Mouse (Mus musculus) spleen, adult 2 months (tissue): ENCODE data around the gene Apaf1. TPM values are rescaled to one million over a fixed set of nuclear protein-coding genes. Genes with fewer than 3 reads are reported as not detected.

Experiments
- DNase-seq, 2 experiments: peaks; one replicate each; pipeline versions ENCODE4 v3.0.0 to v3.0.0-alpha.2; 2012 to 2021; ENCODE audit warnings: low spot score in 2 of 2, low read depth in 1 of 2
- H3K27ac ChIP-seq: fragments of 200-500 bp; 2 replicates; pipeline ENCODE4 v1.5.1; 2012; ENCODE audit warnings: low read length, inconsistent platforms; ENCODE audit not compliant: insufficient read depth
- H3K27me3 ChIP-seq: fragments of 200-500 bp; 2 replicates; pipeline ENCODE4 v1.6.1; 2012; ENCODE audit warnings: mild to moderate bottlenecking, moderate library complexity, low read length, inconsistent platforms; ENCODE audit not compliant: control insufficient read depth, insufficient read depth
- H3K36me3 ChIP-seq: fragments of 200-500 bp; 2 replicates; pipeline ENCODE4 v1.6.1; 2012; ENCODE audit warnings: mild to moderate bottlenecking, low read length, inconsistent platforms; ENCODE audit not compliant: control insufficient read depth, insufficient read depth
- H3K4me1 ChIP-seq: fragments of 200-500 bp; 2 replicates; pipeline ENCODE4 v1.6.1; 2011; ENCODE audit warnings: inconsistent platforms; ENCODE audit not compliant: control insufficient read depth, insufficient read depth, insufficient read length
- H3K4me3 ChIP-seq: fragments of 200-500 bp; 2 replicates; pipeline ENCODE4 v1.5.1; 2011; ENCODE audit warnings: mild to moderate bottlenecking, inconsistent platforms; ENCODE audit not compliant: insufficient read depth, insufficient read length; ENCODE audit errors: extremely low read depth
- CTCF ChIP-seq: fragments of 200-500 bp; IDR thresholded peaks from 2 replicates; pipeline ENCODE4 v1.5.1; 2011; ENCODE audit warnings: mild to moderate bottlenecking, inconsistent platforms; ENCODE audit not compliant: insufficient read depth, insufficient read length, insufficient replicate concordance; ENCODE audit errors: extremely low read depth
- POLR2A ChIP-seq: fragments of 200-500 bp; IDR thresholded peaks from 2 replicates; pipeline ENCODE4 v1.6.1; 2011; ENCODE audit warnings: low read depth, low read length, inconsistent platforms
- WGBS: fragments of 180-500 bp; shearing (Covaris S2); methylation state at CpG from one replicate; pipeline ENCODE4 v1.1.7; 2018; 5-methylcytosine and 5-hydroxymethylcytosine counted together
- polyA plus RNA-seq: library from polyadenylated mRNA; depleted of rRNA; stranded (reverse); fragments of >200 nt; gene quantifications from 2 replicates; pipeline ENCODE4 v1.2.3, GENCODE M21; 2012; rRNA removed

The Apaf1 gene
- polyA plus RNA-seq, 1 experiment: 6.5 TPM

GRCm38 (mm10) chr10:90947608-90948373, 134.8 kb downstream of the Apaf1 start:
- TF ChIP-seq CTCF (no peak), POLR2A (no peak)
- no peak overlapping the region for H3K27ac ChIP-seq
- H3K27me3 ChIP-seq: no peaks in the 10 kb centered on the region
- H3K36me3 ChIP-seq: no peaks in the 10 kb centered on the region
- no peaks in the 10 kb centered on the region for H3K4me1 ChIP-seq
- DNase-seq: no peak
- no peak overlapping the region for H3K4me3 ChIP-seq
- 91% methylated on average over 18 of the region's 18 CpGs for WGBS

DNA sequence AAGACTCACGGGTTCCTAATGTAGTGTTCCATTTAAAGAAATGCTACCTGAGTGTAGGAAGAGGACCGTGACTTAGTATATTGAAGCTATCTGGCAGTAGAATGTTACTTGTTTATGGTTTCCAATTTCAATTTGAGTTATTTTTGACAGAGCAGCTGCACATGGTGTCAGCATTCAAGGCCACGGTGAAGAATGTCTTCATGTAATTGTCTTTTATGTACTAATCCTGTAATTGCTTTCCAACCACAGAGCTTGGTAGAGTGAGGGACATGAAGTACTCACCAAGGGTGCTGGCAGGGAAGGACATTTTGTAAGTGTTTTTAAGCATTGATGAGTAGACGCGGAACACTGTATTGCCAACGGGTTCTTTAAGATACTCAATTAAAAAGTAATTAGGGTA, 135.5 kb downstream of the Apaf1 start:
- no peak overlapping the region for H3K4me3 ChIP-seq
- 88% methylated on average over 6 of the region's 6 CpGs for WGBS
- no peaks in the 10 kb centered on the region for H3K36me3 ChIP-seq
- H3K27me3 ChIP-seq: no peaks in the 10 kb centered on the region
- H3K4me1 ChIP-seq: no peaks in the 10 kb centered on the region
- no peak for TF ChIP-seq POLR2A
- no peak for TF ChIP-seq CTCF
- DNase-seq: no peak
- H3K27ac ChIP-seq: no peak overlapping the region

GRCm38 (mm10) chr10:90942001-90942700, 140.4 kb downstream of the Apaf1 start:
- Histone ChIP-seq H3K36me3 (no peaks in the 10 kb centered on the region), H3K27ac (no peak overlapping the region), H3K4me1 (no peaks in the 10 kb centered on the region), H3K4me3 (no peak overlapping the region), H3K27me3 (no peaks in the 10 kb centered on the region)
- WGBS: 89% methylated on average over 14 of the region's 14 CpGs
- TF ChIP-seq POLR2A (no peak), CTCF (no peak)
- DNase-seq: no peak

- Histone ChIP-seq H3K27me3 (no peaks in the 10 kb centered on the region), H3K4me3 (no peak overlapping the region), H3K4me1 (no peaks in the 10 kb centered on the region), H3K27ac (no peak overlapping the region), H3K36me3 (no peaks in the 10 kb centered on the region)
- no peak for DNase-seq
- 86% methylated on average over 15 of the region's 15 CpGs for WGBS
- TF ChIP-seq POLR2A: no peak
- no peak for TF ChIP-seq CTCF
These were observed 141.7 kb downstream of the Apaf1 start for GRCm38 (mm10) chr10:90940521-90941520.

Other genes with a start within 250 kb of the Apaf1 start
- gene Ikbip, start 170 bp upstream of the Apaf1 start, polyA plus RNA-seq: 0.55 and 1.2 TPM in 2 replicates
- 173 and 245 TPM in 2 replicates for gene Slc25a3, start 41.3 kb upstream of the Apaf1 start, polyA plus RNA-seq
- gene Tmpo, start 98.5 kb upstream of the Apaf1 start, polyA plus RNA-seq: 37.0 and 65.6 TPM in 2 replicates